Mouse (Mus musculus) embryonic facial prominence, embryonic 11.5 days (tissue): ENCODE measurements at regions not wholly inside any gene's neighbourhood (a gene's known extent, or its start where the extent isn't known, plus 50 kb on each side); places are given as distances from the start of the nearest gene placed in this dataset.
A peak's percentile ranks its signal among the peaks of the same experiment; 100 is the strongest.

Experiments used
- ATAC-seq: fragments of 200-750 bp; cut with Nextera tagmentation; replicated peaks from 2 replicates; pipeline ENCODE4 v1.8.0; 2017; ENCODE audit warnings: low read depth; ENCODE audit not compliant: insufficient number of reproducible peaks, low FRiP score, low TSS enrichment
- DNase-seq: peaks from one replicate; pipeline ENCODE4 v3.0.0-alpha.2; 2015; ENCODE audit warnings: low spot score
- H3K27ac ChIP-seq: fragments of 300-500 bp; sonication (generic); replicated peaks from 2 replicates; pipeline ENCODE4 v1.5.1; 2014; ENCODE audit warnings: mild to moderate bottlenecking, low read depth, low read length, control low read depth
- H3K27me3 ChIP-seq: fragments of 300-500 bp; sonication (generic); 2 replicates; pipeline ENCODE4 v1.6.1; 2014; ENCODE audit warnings: mild to moderate bottlenecking, low read length, moderate library complexity, mixed read lengths; ENCODE audit not compliant: control insufficient read depth, insufficient read depth
- H3K36me3 ChIP-seq: fragments of 300-500 bp; sonication (generic); replicated peaks from 2 replicates; pipeline ENCODE4 v1.6.1; 2014; ENCODE audit warnings: low read depth, mild to moderate bottlenecking, low read length, moderate library complexity, mixed read lengths; ENCODE audit not compliant: control insufficient read depth, insufficient read depth
- H3K4me1 ChIP-seq: fragments of 300-500 bp; sonication (generic); 2 replicates; pipeline ENCODE4 v1.6.1; 2014; ENCODE audit warnings: low read length, mixed read lengths; ENCODE audit not compliant: control insufficient read depth, insufficient read depth
- H3K4me2 ChIP-seq: fragments of 300-500 bp; sonication (generic); 2 replicates; pipeline ENCODE4 v1.6.1; 2014; ENCODE audit warnings: low read depth, mild to moderate bottlenecking, control low read depth, low read length, moderate library complexity
- H3K4me3 ChIP-seq: fragments of 300-500 bp; sonication (generic); 2 replicates; pipeline ENCODE4 v1.5.1; 2014; ENCODE audit warnings: low read depth, low read length, control low read depth
- H3K9ac ChIP-seq: fragments of 300-500 bp; sonication (generic); replicated peaks from 2 replicates; pipeline ENCODE4 v1.6.1; 2014; ENCODE audit warnings: mild to moderate bottlenecking, control low read depth, low read length
- H3K9me3 ChIP-seq: fragments of 300-500 bp; sonication (generic); replicated peaks from 2 replicates; pipeline ENCODE4 v1.6.1; 2016; ENCODE audit warnings: mild to moderate bottlenecking, low read length, inconsistent platforms, mixed read lengths; ENCODE audit not compliant: control insufficient read depth
- WGBS: fragments of 180-500 bp; shearing (Covaris S2); extraction: QIAGEN DNeasy Blood & Tissue Kit; methylation state at CpG from one replicate; pipeline ENCODE4 v1.1.7; 2014; 5-methylcytosine and 5-hydroxymethylcytosine counted together

DNA sequence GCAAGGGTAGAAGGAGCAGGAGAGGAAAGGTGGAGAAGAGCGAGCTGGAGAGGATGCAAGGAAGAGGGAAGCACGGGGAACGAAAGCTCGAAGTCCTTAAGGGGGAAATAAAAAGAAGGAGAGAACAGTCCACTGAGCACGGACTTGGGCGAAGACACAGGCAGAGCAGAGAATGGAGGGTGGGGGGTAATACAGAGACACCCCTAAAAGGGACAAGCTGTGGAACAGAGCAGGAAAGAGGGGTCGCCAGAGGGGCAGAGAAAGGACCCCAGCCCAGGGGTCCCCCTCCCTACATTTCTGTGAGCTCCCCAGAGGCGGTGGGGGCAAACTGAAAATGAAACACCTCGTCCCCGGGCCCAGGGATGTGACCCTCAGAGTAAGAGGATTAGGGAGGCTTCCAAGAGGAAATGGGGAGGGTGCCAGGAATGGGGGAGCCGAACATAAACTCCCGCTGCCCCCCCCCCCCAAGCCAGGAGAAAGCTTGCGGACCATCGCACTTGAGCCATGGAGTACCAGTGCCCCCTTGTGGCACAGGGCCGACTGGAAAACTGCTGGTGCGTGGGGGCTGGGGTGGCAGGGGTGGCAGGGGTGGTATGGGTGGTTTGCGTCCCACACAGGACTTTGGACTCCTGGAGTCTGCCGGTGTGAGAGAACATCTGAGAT is 103.5 kb upstream of the Pja1 start:
- Histone ChIP-seq H3K27me3 (0 out of 2 replicates have a peak, but pooled peaks cover under 1% of the 10 kb centered on the region), H3K36me3 (no peaks in the 10 kb centered on the region), H3K9me3 (no peaks in the 10 kb centered on the region), H3K27ac (no peak overlapping the region), H3K9ac (no peak overlapping the region; the same call in 1 of the 2 replicates), H3K4me3 (no peak overlapping the region), H3K4me2 (peak overlapping the region; percentile 8), H3K4me1 (no peaks in the 10 kb centered on the region)
- WGBS, result 33% methylated on average over 16 of the region's 18 CpGs
- ATAC-seq (0 out of 2 replicates have a peak, but pooled peaks have one; percentile 11), DNase-seq (peak; percentile 59)

DNA sequence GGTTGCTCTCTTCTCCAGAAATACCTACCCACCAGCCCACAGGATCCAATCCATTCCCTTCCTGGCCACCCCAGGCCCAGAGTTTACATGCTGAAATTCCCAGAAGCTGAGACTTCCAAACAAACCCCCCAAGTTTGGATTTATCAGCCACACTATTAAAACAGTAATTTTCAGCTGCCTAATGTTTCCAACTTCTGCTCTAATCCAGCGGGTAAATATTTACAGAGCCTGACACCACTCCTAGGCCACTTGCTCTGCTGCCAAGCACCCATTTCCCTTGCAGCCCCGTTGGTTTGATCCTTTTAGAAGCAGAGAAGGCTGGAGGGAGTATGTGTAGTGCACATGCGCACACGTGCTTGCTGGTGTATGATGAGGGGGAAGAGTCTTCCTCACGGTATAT is 99.1 kb upstream of the Pja1 start:
- no peak for DNase-seq
- peaks cover 3% of the 10 kb centered on the region; the same call in 1 of the 2 replicates for H3K27me3 ChIP-seq
- WGBS, result 80% methylated on average over 5 of the region's 5 CpGs

DNA sequence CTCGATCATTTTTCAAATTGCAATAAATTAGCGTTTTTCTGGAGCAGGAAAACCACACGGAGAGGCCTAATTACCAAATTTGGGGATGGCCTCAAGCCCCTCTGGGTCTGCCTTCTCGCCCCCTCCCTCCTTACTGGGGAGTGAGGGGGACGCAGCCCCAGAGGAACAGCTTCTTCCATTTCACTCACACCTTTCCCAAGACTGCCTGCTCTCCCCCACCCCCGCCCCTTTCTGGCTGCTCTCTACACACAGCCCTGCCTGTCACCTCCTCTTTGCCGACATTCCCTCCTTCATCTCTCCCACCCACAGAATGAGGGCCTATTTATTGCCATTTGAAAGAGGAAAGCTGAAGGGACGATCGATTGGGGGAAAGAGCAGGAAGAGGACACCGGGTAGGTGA is 97.2 kb upstream of the Pja1 start:
- no peak for DNase-seq
- H3K4me1 ChIP-seq, result no peaks in the 10 kb centered on the region
- no peak overlapping the region for H3K4me3 ChIP-seq
- peak; percentile 34; the same call in 1 of the 2 replicates for ATAC-seq
- H3K27ac ChIP-seq, result no peak overlapping the region
- peaks cover 3% of the 10 kb centered on the region; the same call in 1 of the 2 replicates for H3K27me3 ChIP-seq
- H3K36me3 ChIP-seq, result no peaks in the 10 kb centered on the region
- no peak overlapping the region for H3K9ac ChIP-seq
- H3K9me3 ChIP-seq, result no peaks in the 10 kb centered on the region
- H3K4me2 ChIP-seq, result no peak overlapping the region; the same call in 1 of the 2 replicates
- WGBS, result 25% methylated on average over 10 of the region's 10 CpGs

More for the DNA sequence above, 99.1 kb upstream of the Pja1 start:
- ATAC-seq, result no peak
- no peaks in the 10 kb centered on the region for H3K4me1 ChIP-seq
- H3K9ac ChIP-seq, result no peak overlapping the region
- no peak overlapping the region for H3K27ac ChIP-seq
- no peak overlapping the region for H3K4me2 ChIP-seq
- no peaks in the 10 kb centered on the region for H3K36me3 ChIP-seq
- no peak overlapping the region for H3K4me3 ChIP-seq
- no peaks in the 10 kb centered on the region for H3K9me3 ChIP-seq

DNA sequence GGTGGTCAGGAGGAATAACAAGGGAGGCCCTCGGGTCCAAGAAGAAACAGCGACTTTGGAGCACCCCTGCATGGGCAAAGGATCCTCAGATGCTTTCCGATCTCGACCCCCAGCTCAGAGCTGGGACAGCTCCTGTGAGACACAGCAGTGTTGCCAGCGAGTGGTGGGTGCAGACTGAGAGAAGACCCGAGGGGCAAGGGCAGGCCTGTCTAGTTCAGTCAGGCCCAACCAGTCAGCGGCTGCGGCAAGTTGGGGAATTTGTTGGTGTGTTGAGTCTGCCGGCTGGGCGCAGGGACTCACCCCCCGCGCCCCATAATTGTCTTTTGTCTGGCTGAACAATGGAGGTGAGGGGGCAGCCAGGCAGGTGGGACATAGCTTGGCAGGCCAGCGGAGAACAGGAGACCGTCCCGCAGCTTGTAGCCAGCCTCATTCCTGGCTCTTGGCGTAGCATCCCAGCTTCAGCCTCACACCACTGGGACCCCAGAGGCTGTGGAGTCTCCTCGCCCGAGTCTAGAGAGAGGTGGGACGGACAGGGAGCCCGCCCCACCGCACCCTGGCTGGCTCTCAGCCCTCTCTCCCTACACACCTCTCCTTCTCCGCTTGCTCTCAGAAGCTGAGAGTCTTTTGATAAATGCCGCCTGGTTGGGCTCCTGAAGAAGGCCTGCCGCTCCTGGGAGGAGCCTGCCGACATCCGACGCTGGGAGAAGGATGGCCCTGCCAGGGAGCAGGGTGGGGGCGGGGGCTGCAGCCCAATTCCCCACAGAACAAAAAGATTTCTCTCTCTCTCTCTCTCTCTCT is 96.5 kb upstream of the Pja1 start:
- ATAC-seq, result peak; percentile 78
- Histone ChIP-seq H3K36me3 (no peaks in the 10 kb centered on the region), H3K27ac (no peak overlapping the region), H3K9me3 (no peaks in the 10 kb centered on the region), H3K9ac (peak overlapping the region; percentile 35), H3K4me2 (peak overlapping the region; percentile 23), H3K4me3 (no peak overlapping the region), H3K27me3 (peaks cover 3% of the 10 kb centered on the region; the same call in 1 of the 2 replicates), H3K4me1 (no peaks in the 10 kb centered on the region)
- 19% methylated on average over 26 of the region's 28 CpGs for WGBS
- peak; percentile 68 for DNase-seq

DNA sequence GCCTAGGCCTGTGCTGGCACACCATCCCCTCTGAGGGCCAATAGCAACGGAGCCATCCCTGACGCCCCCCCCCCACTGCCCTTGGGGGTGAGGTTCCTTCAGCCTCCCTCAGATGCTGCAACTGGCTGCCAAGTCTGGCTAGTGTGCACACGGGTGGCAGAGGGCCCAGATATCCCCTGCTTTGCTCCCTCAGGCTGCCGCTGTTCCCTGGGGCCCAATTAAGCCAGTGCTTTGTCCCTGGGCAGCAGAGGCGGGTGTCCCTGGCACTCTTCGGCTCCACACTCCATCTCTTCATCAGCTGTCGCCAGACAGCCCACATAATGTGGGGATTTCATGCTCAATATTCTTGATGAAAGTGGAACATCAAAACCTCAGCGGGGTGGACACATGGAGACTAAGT is 90.9 kb upstream of the Pja1 start:
- Histone ChIP-seq H3K9me3 (no peaks in the 10 kb centered on the region), H3K9ac (no peak overlapping the region), H3K4me2 (no peak overlapping the region), H3K36me3 (no peaks in the 10 kb centered on the region), H3K27me3 (peaks cover 7% of the 10 kb centered on the region), H3K4me3 (no peak overlapping the region), H3K27ac (no peak overlapping the region), H3K4me1 (no peaks in the 10 kb centered on the region)
- DNase-seq (no peak), ATAC-seq (no peak)
- 68% methylated on average over 7 of the region's 8 CpGs for WGBS

DNA sequence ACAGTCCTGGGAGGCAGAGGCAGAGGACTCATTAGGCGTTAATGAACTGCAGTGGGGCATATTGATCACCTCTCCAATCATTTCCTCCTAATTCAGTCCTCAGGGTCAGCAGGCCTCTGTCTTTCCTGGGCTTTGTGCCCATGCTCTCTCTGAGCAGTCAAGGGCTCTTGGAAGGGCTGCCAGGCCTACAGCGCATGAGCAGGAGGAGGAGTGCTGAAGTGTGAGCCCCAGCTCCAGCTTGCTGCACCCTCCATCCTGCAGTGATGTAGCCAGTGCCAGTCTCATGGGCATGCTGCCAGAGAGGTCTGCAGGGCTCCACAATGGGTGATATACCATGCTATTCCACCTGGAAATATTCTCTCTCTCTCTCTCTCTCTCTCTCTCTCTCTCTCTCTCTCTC is 89.6 kb upstream of the Pja1 start:
- H3K27ac ChIP-seq, result no peak overlapping the region
- H3K9ac ChIP-seq, result no peak overlapping the region
- no peak overlapping the region for H3K4me3 ChIP-seq
- no peak overlapping the region for H3K4me2 ChIP-seq
- peaks cover 7% of the 10 kb centered on the region; the same call in 1 of the 2 replicates for H3K27me3 ChIP-seq
- no peak for DNase-seq
- no peaks in the 10 kb centered on the region for H3K4me1 ChIP-seq
- no peaks in the 10 kb centered on the region for H3K9me3 ChIP-seq
- 78% methylated on average over 2 of the region's 2 CpGs for WGBS
- ATAC-seq, result no peak
- no peaks in the 10 kb centered on the region for H3K36me3 ChIP-seq

DNA sequence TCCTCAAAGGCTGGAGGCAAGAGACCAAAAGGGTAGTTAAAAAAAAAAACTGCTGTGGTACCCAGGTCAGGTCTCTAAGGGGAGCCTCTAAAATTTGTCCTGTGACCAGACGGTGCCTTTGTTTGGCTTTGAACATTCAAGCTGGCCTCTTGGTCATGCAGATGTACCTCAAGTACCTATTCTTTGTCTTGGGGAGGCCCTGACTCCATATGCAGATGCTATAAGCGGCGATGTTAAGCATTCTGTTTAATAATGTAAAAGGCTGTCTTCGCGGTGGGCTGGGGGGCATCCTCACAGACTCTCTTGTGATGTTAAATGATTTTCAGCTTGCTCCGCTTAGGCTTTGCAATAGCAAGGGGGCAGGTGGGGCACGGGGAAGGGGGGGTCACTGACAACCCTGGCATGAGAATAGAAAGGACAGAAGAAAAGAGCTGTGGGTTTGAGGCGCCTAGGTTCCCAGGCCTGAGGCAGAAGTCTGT is 85.8 kb upstream of the Pja1 start:
- no peak overlapping the region for H3K4me3 ChIP-seq
- peaks cover 7% of the 10 kb centered on the region; the same call in 1 of the 2 replicates for H3K27me3 ChIP-seq
- no peaks in the 10 kb centered on the region for H3K4me1 ChIP-seq
- H3K4me2 ChIP-seq, result no peak overlapping the region
- H3K36me3 ChIP-seq, result no peaks in the 10 kb centered on the region
- H3K27ac ChIP-seq, result no peak overlapping the region
- no peak for ATAC-seq
- no peaks in the 10 kb centered on the region for H3K9me3 ChIP-seq
- WGBS, result 33% methylated on average over 8 of the region's 8 CpGs
- DNase-seq, result no peak
- no peak overlapping the region for H3K9ac ChIP-seq
